Mouse (Mus musculus) thymus, postnatal 25 days (tissue): ENCODE data around the gene Lypd8.
"Not testable (repeated sequence)": the region's sequence is repeated elsewhere in the genome, so short reads cannot be mapped to it uniquely, and the experiment has no call there.

Experiments
- DNase-seq: peaks from one replicate; pipeline ENCODE4 v3.0.0; 2022

The Lypd8 gene

GRCm38 (mm10) chr11:58378763-58379278, at the start of gene Lypd8:
Lypd8 (plus strand) TSS chr11:58379043.
- DNase-seq = no peak

DNA sequence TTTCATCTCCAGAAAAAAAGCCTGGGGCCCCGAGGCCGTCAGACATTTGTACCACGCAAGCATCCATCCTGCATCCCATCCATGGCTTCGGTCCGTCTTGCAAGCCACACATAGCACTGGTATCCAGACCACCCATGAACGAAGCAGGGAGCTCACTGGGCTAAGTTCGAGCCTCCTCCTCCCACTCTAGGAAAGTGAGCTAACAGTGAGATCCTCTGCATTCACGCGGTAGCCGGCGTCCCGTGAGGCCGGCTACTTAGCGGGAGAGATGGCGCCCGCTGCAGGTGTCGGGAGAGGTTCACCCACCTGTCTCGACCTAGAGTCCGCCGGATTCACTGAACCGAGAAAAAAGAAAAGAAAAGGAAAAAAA, 49.0 kb upstream of the Lypd8 start:
- no peak for DNase-seq

GRCm38 (mm10) chr11:58330276-58331148, 48.3 kb upstream of the Lypd8 start, which contains the start of the genes Zfp672 and Sh3bp5l:
Zfp672 (minus strand) TSS chr11:58330339.
Sh3bp5l (plus strand) TSS chr11:58330724.
- peak; percentile 89 for DNase-seq

DNA sequence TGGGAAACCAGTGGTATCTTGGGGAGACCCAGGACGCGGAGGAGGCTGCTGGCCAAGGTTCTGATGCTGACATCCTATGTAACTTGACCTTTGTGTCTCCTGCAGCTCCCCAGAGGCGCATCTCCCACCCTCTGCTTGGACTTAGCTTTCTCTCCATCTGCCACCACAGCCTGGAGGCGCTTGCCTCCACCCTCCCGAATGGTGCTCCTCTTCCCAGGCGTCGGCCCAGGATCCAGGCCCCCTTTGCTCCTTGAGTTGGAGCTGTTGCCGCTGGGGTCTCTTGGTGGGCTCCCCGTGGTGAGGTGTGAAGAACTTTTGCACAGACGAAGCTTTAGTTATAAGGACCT, 47.7 kb upstream of the Lypd8 start:
- no peak for DNase-seq

GRCm38 (mm10) chr11:58331546-58331945, 47.3 kb upstream of the Lypd8 start:
- DNase-seq = no peak

DNA sequence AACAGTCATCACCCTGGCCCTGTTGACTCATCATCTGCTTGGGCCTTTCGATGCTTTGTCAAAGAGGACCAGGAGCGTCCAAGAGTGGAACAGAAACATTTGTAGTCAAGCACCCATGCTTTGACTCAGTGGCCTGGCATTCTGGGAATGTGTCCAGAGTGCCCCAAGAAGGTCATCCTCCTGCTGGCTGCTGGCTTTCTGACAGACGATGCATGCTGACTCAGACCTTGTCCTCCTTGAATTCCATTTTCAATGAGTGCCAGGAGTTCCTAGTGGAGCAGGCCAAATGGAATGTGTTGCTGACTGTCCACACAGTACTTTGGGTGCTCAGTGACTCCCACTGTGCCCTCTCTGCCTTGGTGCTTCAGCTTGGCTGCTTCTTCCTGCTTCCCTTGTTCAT, 44.1 kb upstream of the Lypd8 start:
- DNase-seq = no peak

- no peak for DNase-seq
Measured at GRCm38 (mm10) chr11:58346745-58347144, 32.1 kb upstream of the Lypd8 start.

GRCm38 (mm10) chr11:58350628-58351027, 28.2 kb upstream of the Lypd8 start:
- no peak for DNase-seq

DNA sequence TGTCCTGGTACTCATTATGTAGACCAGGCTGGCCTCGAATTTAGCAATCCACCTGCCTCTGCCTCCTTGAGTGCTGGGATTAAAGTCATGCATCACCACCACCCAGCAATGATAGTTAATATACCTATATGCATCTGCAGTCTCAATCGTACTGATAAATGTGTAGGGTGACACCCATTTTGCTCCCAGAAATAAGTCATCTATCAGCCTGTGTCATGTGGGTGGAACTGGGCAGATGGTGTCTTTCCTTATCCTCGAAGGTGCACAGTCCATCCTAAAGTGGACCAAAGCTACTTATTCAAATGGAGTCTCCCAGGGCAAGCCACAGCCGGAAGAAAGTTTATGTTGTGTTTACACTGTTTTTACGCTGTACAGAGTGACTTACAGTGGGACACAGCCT, 27.7 kb upstream of the Lypd8 start:
- DNase-seq = no peak

DNA sequence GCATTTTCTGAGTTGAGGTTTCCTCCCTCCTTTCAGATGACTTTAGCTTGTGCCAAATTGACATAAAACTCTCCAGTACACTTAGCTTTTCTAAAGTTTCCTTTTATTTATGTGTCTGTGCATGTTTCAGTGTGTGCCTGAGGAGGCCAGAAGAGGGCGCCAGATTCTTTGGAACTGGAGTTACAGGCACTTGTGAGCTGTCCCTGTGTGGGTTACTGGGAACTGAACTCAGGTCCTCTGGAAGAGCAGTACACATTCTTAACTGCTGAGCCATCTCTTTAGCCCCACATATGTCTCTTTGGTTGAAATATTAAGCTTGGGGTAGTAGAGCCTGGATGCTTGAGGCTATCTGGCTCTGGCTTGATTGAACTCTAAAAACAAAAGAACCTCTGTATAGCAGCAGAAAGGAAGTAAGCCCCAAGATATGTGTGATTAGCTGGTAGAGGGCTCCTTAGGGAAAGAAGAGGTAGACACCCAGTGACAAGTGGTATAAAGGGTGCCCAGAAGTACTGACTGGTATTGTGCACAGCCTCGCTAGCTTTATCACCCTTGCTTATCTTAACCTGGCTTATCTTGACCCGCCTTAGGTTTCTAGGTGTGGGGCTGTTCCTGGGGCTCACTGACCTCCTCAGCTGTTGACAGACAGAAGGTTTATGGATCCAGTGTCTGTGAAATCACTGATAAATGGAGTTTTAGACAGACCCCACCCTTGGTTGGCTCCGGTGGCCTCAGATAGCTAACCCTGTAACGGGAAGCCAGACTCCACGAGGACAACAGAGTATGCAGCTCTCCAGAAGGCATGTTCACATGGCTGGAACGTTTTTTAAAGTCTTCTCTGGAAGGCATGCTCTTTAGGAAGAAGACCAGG, 25.9 kb upstream of the Lypd8 start:
- peak; percentile 15 for DNase-seq

DNA sequence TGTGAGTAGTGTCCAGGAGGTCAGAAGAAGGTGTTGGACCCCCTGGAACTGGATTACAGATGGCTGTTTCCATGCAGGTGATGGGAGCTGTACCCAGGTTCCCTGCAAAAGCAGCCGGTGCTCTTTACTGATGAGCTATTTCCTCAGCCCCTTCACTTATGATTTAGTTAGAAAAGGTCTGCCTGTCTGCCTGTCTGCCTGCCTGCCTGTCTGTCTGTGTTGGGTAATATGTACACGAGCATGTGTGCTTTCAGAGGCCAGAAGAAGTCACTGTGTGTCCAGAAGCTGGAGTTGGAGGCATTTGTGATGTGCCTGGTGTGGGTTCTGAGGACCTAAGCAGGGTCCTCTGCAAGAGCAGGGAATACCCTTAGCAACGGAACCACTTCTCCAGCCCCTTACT, 25.1 kb upstream of the Lypd8 start:
- DNase-seq = no peak

- no peak for DNase-seq
Measured at GRCm38 (mm10) chr11:58354476-58354875, 24.4 kb upstream of the Lypd8 start.

GRCm38 (mm10) chr11:58354927-58355326, 23.9 kb upstream of the Lypd8 start:
- DNase-seq = no peak

DNA sequence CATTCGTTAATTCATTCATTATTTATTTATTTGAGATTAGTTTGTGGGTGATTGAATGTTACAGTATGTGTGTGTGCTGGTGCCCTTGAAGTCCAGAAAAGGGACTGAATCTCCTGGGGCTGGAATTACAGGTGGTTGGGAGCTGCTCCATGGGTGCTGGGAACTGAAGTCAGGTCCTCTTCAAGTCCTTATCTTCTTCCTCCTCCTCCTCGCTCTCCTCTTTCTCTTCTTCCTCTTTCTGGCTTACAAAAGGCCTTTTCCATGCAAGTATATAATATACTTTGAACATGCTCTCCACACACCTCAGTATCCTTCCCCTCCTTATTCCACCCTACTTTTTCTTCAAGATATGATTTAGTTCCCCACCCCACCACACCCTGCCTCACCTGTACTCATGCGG, 21.8 kb upstream of the Lypd8 start:
- no peak for DNase-seq

- no peak for DNase-seq
Measured at GRCm38 (mm10) chr11:58357844-58358534, 20.9 kb upstream of the Lypd8 start.

GRCm38 (mm10) chr11:58362562-58362961, 16.3 kb upstream of the Lypd8 start:
- DNase-seq = not testable (repeated sequence)

- DNase-seq = no peak
Measured at GRCm38 (mm10) chr11:58364454-58364853, 14.4 kb upstream of the Lypd8 start.

- not testable (repeated sequence) for DNase-seq
Measured at GRCm38 (mm10) chr11:58366191-58366590, 12.7 kb upstream of the Lypd8 start.

DNA sequence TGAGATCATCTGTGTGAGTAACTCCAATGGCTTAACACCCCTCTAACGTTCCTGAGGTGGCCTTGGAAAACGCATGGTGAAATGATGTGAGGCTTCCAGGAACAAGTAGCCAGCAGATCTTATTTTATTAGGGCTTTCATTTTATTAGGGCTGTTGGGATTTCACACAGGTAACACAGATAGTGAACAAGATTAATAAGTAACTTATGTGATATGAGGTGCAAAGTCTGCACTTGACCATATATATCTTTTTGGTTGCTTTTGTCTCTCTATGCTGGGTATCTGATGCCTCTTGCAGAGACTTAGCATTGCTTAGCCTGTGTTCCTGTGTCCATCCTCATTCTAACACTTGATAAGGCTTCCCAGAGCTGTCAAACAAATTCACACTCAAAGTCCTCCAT, 1.6 kb upstream of the Lypd8 start:
- no peak for DNase-seq

DNA sequence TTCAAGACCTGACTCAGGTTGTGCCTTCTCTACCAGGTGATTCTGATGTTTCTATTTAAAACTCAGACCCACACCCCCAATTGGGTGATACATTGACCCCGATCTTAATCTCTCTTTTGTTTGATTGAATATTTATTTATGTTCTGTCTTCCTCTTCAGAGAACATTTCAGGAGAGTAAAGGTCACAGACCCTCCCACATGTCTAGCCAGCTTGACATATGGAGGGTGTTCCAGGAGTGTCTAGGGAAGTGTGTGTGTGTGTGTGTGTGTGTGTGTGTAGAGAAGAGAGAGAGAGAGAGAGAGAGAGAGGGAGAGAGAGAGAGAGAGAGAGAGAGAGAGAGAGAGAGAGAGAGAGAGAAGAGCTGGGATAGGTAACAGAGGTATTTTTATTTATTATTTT, 1.2 kb upstream of the Lypd8 start:
- DNase-seq = no peak

GRCm38 (mm10) chr11:58379516-58379915, 673 bp downstream of the Lypd8 start:
- no peak for DNase-seq

GRCm38 (mm10) chr11:58382471-58382870, 3.6 kb downstream of the Lypd8 start:
- no peak for DNase-seq
